33 mouse cellular contexts compared by ENCODE assay signal in the genomic region with DNA sequence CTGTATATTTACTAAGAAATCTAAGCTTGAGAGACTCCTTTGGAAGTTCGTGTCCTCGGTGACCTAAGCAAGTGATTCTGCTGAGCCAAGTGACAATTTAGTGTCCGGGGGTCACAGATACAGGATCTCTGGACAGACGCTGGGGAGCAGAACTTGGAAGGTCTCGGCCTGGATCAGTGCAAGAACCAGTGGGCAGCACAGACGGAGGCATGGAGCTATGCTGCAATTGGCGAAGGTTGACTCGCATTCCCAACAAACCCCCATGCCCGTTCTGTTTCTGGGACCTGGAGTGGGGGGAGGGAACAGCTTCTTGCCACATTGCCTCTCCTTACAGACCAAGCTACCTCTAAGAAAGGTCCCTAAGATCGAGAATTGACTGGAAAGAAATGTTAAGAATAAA. TPM values are rescaled to one million over a fixed set of nuclear protein-coding genes. Genes with fewer than 3 reads are reported as not detected.
"Had no signal": no experiment of that assay in that cellular context is flagged by ENCODE, and none has a peak within 500 bp of the region (broad histone marks: within the 10 kb centered on the region; RNA-seq: fewer than 3 reads in every experiment).

No protein-coding gene starts in this region.

- H3K27me3 ChIP-seq: embryonic facial prominence, embryonic 12.5 days; embryonic facial prominence, embryonic 15.5 days; forebrain, embryonic 15.5 days had no signal

- H3K4me2 ChIP-seq: embryonic facial prominence, embryonic 12.5 days; embryonic facial prominence, embryonic 13.5 days; embryonic facial prominence, embryonic 15.5 days; forebrain, embryonic 12.5 days; forebrain, embryonic 13.5 days; forebrain, embryonic 15.5 days had no signal

- H3K27ac ChIP-seq: embryonic facial prominence, embryonic 10.5 days; embryonic facial prominence, embryonic 12.5 days; embryonic facial prominence, embryonic 13.5 days; embryonic facial prominence, embryonic 15.5 days; forebrain, embryonic 10.5 days; forebrain, embryonic 12.5 days; forebrain, embryonic 13.5 days; forebrain, embryonic 15.5 days; gastrocnemius, adult 2 months; heart, adult 2 months had no signal

- H3K4me3 ChIP-seq: embryonic facial prominence, embryonic 10.5 days; embryonic facial prominence, embryonic 12.5 days; embryonic facial prominence, embryonic 13.5 days; embryonic facial prominence, embryonic 15.5 days; erythroblast, embryonic 14.5 days; forebrain, embryonic 10.5 days; forebrain, embryonic 12.5 days; forebrain, embryonic 13.5 days; forebrain, embryonic 15.5 days; gastrocnemius, adult 2 months; heart, adult 2 months had no signal

- H3K9ac ChIP-seq: embryonic facial prominence, embryonic 12.5 days; embryonic facial prominence, embryonic 13.5 days; embryonic facial prominence, embryonic 15.5 days; forebrain, embryonic 12.5 days; forebrain, embryonic 13.5 days; forebrain, embryonic 15.5 days; forebrain, postnatal 0 days had no signal

- H3K36me3 ChIP-seq: embryonic facial prominence, embryonic 12.5 days; embryonic facial prominence, embryonic 13.5 days; embryonic facial prominence, embryonic 15.5 days; forebrain, embryonic 12.5 days; forebrain, embryonic 15.5 days had no signal

- H3K4me1 ChIP-seq: embryonic facial prominence, embryonic 10.5 days; embryonic facial prominence, embryonic 12.5 days; embryonic facial prominence, embryonic 13.5 days; embryonic facial prominence, embryonic 15.5 days; forebrain, embryonic 10.5 days; forebrain, embryonic 12.5 days; forebrain, embryonic 13.5 days; forebrain, embryonic 15.5 days had no signal

- DNase-seq: cerebellum, adult 2 months; cerebellum, adult 8-10 months; cerebellum, adult 9-10 months; cerebellum, adult 9-11 months; cerebellum, postnatal 10 days; cerebellum, postnatal 14 days; cerebellum, postnatal 25 days; cerebellum, postnatal 36 days; embryo, embryonic 11 days; forebrain, postnatal 0 days; gastrocnemius, adult 2 months; gastrocnemius, postnatal 10 days; gastrocnemius, postnatal 14 days; gastrocnemius, postnatal 25 days; gastrocnemius, postnatal 36 days; heart, adult 18-20 months; heart, adult 2 months had no signal

- H3K9me3 ChIP-seq: embryonic facial prominence, embryonic 10.5 days; embryonic facial prominence, embryonic 12.5 days; embryonic facial prominence, embryonic 13.5 days; embryonic facial prominence, embryonic 15.5 days; forebrain, embryonic 10.5 days; forebrain, embryonic 12.5 days; forebrain, embryonic 13.5 days; forebrain, embryonic 15.5 days had no signal

- ATAC-seq: forebrain, embryonic 13.5 days; forebrain, embryonic 14.5 days; forebrain, embryonic 15.5 days; forebrain, embryonic 16.5 days; forebrain, postnatal 0 days had no signal

RNA-seq across cellular contexts. Expression of a gene that starts 46.9 kb away (rescaled TPM):
- total RNA-seq: forebrain, postnatal 0 days; gastrocnemius, adult 2 months; gastrocnemius, adult 8-10 months; gastrocnemius, postnatal 14 days; gastrocnemius, postnatal 36 days had no signal
- polyA plus RNA-seq: cerebellum, adult 2 months; cortical plate, adult 2 months; embryonic facial prominence, embryonic 10.5 days; embryonic facial prominence, embryonic 11.5 days; embryonic facial prominence, embryonic 12.5 days; embryonic facial prominence, embryonic 13.5 days; embryonic facial prominence, embryonic 14.5 days; erythroblast, embryonic 14.5 days; forebrain, embryonic 10.5 days; forebrain, embryonic 11.5 days; forebrain, embryonic 12.5 days; forebrain, embryonic 13.5 days; forebrain, embryonic 14.5 days; forebrain, embryonic 15.5 days; forebrain, embryonic 16.5 days; forebrain, postnatal 0 days had no signal
